Mouse (Mus musculus): ENCODE data around the gene Ckap2. TPM values are rescaled to one million over a fixed set of nuclear protein-coding genes. Genes with fewer than 3 reads are reported as not detected.

Ckap2 gene
- polyA plus RNA-seq, 1 experiment from 2014 or later: 55.0 TPM

Other genes starting within 250 kb of the Ckap2 start
- not detected in 2 replicates for gene Defb35, start 247.5 kb downstream of the Ckap2 start, polyA plus RNA-seq (2014; fragmentation: Nextera tagmentation; extraction: Ambion mirVana)
- gene Defb13, start 239.1 kb downstream of the Ckap2 start, polyA plus RNA-seq (2014; fragmentation: Nextera tagmentation; extraction: Ambion mirVana): not detected in 2 replicates
- gene Fam90a1a, start 227.1 kb downstream of the Ckap2 start, polyA plus RNA-seq (2014; fragmentation: Nextera tagmentation; extraction: Ambion mirVana): not detected in 2 replicates
- not detected in 2 replicates for gene Ccdc70, start 216.0 kb downstream of the Ckap2 start, polyA plus RNA-seq (2014; fragmentation: Nextera tagmentation; extraction: Ambion mirVana)
- gene Atp7b, start 125.5 kb downstream of the Ckap2 start, polyA plus RNA-seq (2014; fragmentation: Nextera tagmentation; extraction: Ambion mirVana): 0.78 and 0.93 TPM in 2 replicates
- 34.5 and 43.8 TPM in 2 replicates for gene Alg11, start 125.1 kb downstream of the Ckap2 start, polyA plus RNA-seq (2014; fragmentation: Nextera tagmentation; extraction: Ambion mirVana)
- not detected in 2 replicates for gene Nek5, start 60.8 kb downstream of the Ckap2 start, polyA plus RNA-seq (2014; fragmentation: Nextera tagmentation; extraction: Ambion mirVana)
- 7.9 and 8.1 TPM in 2 replicates for gene Nek3, start 19.4 kb downstream of the Ckap2 start, polyA plus RNA-seq (2014; fragmentation: Nextera tagmentation; extraction: Ambion mirVana)
- 41.4 and 45.4 TPM in 2 replicates for gene Vps36, start 7.0 kb upstream of the Ckap2 start, polyA plus RNA-seq (2014; fragmentation: Nextera tagmentation; extraction: Ambion mirVana)
- 8.8 and 9.2 TPM in 2 replicates for gene Thsd1, start 41.5 kb upstream of the Ckap2 start, polyA plus RNA-seq (2014; fragmentation: Nextera tagmentation; extraction: Ambion mirVana)
- not detected in 2 replicates for gene Tpte, start 97.6 kb upstream of the Ckap2 start, polyA plus RNA-seq (2014; fragmentation: Nextera tagmentation; extraction: Ambion mirVana)
- gene Slc25a15, start 212.8 kb upstream of the Ckap2 start, polyA plus RNA-seq (2014; fragmentation: Nextera tagmentation; extraction: Ambion mirVana): 14.6 and 16.7 TPM in 2 replicates
- gene Mrps31, start 225.5 kb upstream of the Ckap2 start, polyA plus RNA-seq (2014; fragmentation: Nextera tagmentation; extraction: Ambion mirVana): 44.4 and 45.7 TPM in 2 replicates

Data from limb, embryonic 11.5 days (tissue).